Mouse (Mus musculus): ENCODE measurements around the gene Tubb2b. TPM values are rescaled to one million over a fixed set of nuclear protein-coding genes. Genes with fewer than 3 reads are reported as not detected.

Gene Tubb2b
- polyA plus RNA-seq, 1 experiment from 2014 or later = 344 TPM

DNA sequence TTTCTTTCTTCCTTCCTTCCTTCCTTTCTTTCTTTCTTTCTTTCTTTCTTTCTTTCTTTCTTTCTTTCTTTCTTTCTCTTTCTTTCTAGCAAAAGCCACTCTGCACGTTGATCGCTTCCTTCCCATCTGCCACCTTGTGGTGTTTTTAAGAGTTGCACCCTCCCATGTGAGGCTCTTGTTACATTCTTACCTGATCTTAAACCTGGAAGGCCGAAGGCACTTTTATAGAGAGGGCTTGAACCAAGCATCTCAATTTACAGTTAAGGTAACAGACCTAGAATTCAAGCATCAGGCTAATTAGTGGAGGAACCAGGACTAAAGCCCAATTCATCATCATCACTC, 24.6 kb upstream of the Tubb2b start:
- Histone ChIP-seq H3K27ac (ENCODE audit: low read depth, low read length) (no peak overlapping the region), H3K4me1 (ENCODE audit: control insufficient read depth, insufficient read depth, low read length) (peaks cover 12% of the 10 kb centered on the region), H3K36me3 (ENCODE audit: control insufficient read depth, insufficient read depth, low read length) (no peaks in the 10 kb centered on the region), H3K4me3 (ENCODE audit: low read depth, low read length) (no peak overlapping the region), H3K9ac (ENCODE audit: low read length) (no peak overlapping the region), H3K27me3 (ENCODE audit: control insufficient read depth, insufficient read depth, low read length) (no peaks in the 10 kb centered on the region), H3K9me3 (ENCODE audit: control insufficient read depth, low read length) (no peaks in the 10 kb centered on the region), H3K4me2 (ENCODE audit: low read depth) (no peak overlapping the region; the same call in 1 of the 2 replicates)
- peak; percentile 64 for DNase-seq (ENCODE audit: low spot score)
- 50% methylated on average over 3 of the region's 3 CpGs for WGBS
- ATAC-seq (ENCODE audit: insufficient read depth, low FRiP score, low TSS enrichment) = no peak

- Histone ChIP-seq H3K27me3 (ENCODE audit: control insufficient read depth, insufficient read depth, low read length) (no peaks in the 10 kb centered on the region), H3K4me2 (ENCODE audit: low read depth) (no peak overlapping the region; the same call in 1 of the 2 replicates), H3K36me3 (ENCODE audit: control insufficient read depth, insufficient read depth, low read length) (no peaks in the 10 kb centered on the region), H3K9me3 (ENCODE audit: control insufficient read depth, low read length) (no peaks in the 10 kb centered on the region), H3K27ac (ENCODE audit: low read depth, low read length) (no peak overlapping the region), H3K9ac (ENCODE audit: low read length) (no peak overlapping the region), H3K4me1 (ENCODE audit: control insufficient read depth, insufficient read depth, low read length) (peaks cover 18% of the 10 kb centered on the region), H3K4me3 (ENCODE audit: low read depth, low read length) (no peak overlapping the region)
- ATAC-seq (ENCODE audit: insufficient read depth, low FRiP score, low TSS enrichment) (0 out of 2 replicates have a peak, but pooled peaks have one; percentile 21), DNase-seq (ENCODE audit: low spot score) (peak; percentile 77)
- 61% methylated on average over 13 of the region's 13 CpGs for WGBS
Measured at GRCm38 (mm10) chr13:34154217-34154930, 24.1 kb upstream of the Tubb2b start.

GRCm38 (mm10) chr13:34153254-34154011, 23.2 kb upstream of the Tubb2b start:
- peak overlapping the region; percentile 35; the same call in 1 of the 2 replicates for H3K27ac ChIP-seq (ENCODE audit: low read depth, low read length)
- no peak overlapping the region for H3K4me3 ChIP-seq (ENCODE audit: low read depth, low read length)
- WGBS = 96% methylated on average over 4 of the region's 5 CpGs
- H3K36me3 ChIP-seq (ENCODE audit: control insufficient read depth, insufficient read depth, low read length) = no peaks in the 10 kb centered on the region
- ATAC-seq (ENCODE audit: insufficient read depth, low FRiP score, low TSS enrichment) = no peak
- no peak overlapping the region for H3K9ac ChIP-seq (ENCODE audit: low read length)
- DNase-seq (ENCODE audit: low spot score) = peak; percentile 13
- no peaks in the 10 kb centered on the region for H3K27me3 ChIP-seq (ENCODE audit: control insufficient read depth, insufficient read depth, low read length)
- peaks cover 20% of the 10 kb centered on the region for H3K4me1 ChIP-seq (ENCODE audit: control insufficient read depth, insufficient read depth, low read length)
- no peak overlapping the region for H3K4me2 ChIP-seq (ENCODE audit: low read depth)
- no peaks in the 10 kb centered on the region for H3K9me3 ChIP-seq (ENCODE audit: control insufficient read depth, low read length)

- H3K4me1 ChIP-seq (ENCODE audit: control insufficient read depth, insufficient read depth, low read length) = peaks cover 24% of the 10 kb centered on the region
- DNase-seq (ENCODE audit: low spot score) = no peak
- WGBS = 70% methylated on average over 7 of the region's 7 CpGs
- no peaks in the 10 kb centered on the region for H3K36me3 ChIP-seq (ENCODE audit: control insufficient read depth, insufficient read depth, low read length)
- no peaks in the 10 kb centered on the region for H3K9me3 ChIP-seq (ENCODE audit: control insufficient read depth, low read length)
- H3K9ac ChIP-seq (ENCODE audit: low read length) = no peak overlapping the region
- H3K27me3 ChIP-seq (ENCODE audit: control insufficient read depth, insufficient read depth, low read length) = no peaks in the 10 kb centered on the region
- no peak for ATAC-seq (ENCODE audit: insufficient read depth, low FRiP score, low TSS enrichment)
- H3K4me2 ChIP-seq (ENCODE audit: low read depth) = no peak overlapping the region
- no peak overlapping the region for H3K4me3 ChIP-seq (ENCODE audit: low read depth, low read length)
- H3K27ac ChIP-seq (ENCODE audit: low read depth, low read length) = no peak overlapping the region
Measured at GRCm38 (mm10) chr13:34152695-34153094, 22.4 kb upstream of the Tubb2b start.

DNA sequence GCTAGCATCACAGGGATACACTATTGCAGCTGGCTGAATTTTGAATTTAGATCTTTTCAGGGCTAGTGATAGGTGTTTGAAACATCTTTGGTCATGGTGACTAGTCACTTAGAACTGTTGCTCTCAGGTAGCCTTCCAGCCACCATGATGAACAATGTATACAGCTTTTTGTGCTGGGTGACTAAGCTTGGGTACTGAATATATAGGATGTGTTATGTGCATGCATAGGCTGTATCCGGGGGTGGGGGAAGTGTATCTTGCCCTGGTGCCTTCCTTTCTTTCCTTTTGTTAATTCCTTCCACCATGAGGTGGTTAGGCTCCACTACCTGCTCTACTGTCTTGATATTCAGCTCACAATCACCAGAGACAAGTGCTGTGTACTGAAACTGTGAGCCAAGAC, 21.2 kb upstream of the Tubb2b start:
- H3K9me3 ChIP-seq (ENCODE audit: control insufficient read depth, low read length) = no peaks in the 10 kb centered on the region
- H3K27ac ChIP-seq (ENCODE audit: low read depth, low read length) = no peak overlapping the region
- H3K4me3 ChIP-seq (ENCODE audit: low read depth, low read length) = no peak overlapping the region
- H3K27me3 ChIP-seq (ENCODE audit: control insufficient read depth, insufficient read depth, low read length) = no peaks in the 10 kb centered on the region
- 89% methylated on average over 1 of the region's 1 CpGs for WGBS
- H3K36me3 ChIP-seq (ENCODE audit: control insufficient read depth, insufficient read depth, low read length) = no peaks in the 10 kb centered on the region
- ATAC-seq (ENCODE audit: insufficient read depth, low FRiP score, low TSS enrichment) (no peak), DNase-seq (ENCODE audit: low spot score) (no peak)
- H3K4me2 ChIP-seq (ENCODE audit: low read depth) = no peak overlapping the region
- H3K9ac ChIP-seq (ENCODE audit: low read length) = no peak overlapping the region
- peaks cover 24% of the 10 kb centered on the region for H3K4me1 ChIP-seq (ENCODE audit: control insufficient read depth, insufficient read depth, low read length)

- Histone ChIP-seq H3K9ac (ENCODE audit: low read length) (peak overlapping the region; percentile 46), H3K4me2 (ENCODE audit: low read depth) (peak overlapping the region; percentile 54), H3K4me1 (ENCODE audit: control insufficient read depth, insufficient read depth, low read length) (peaks cover 24% of the 10 kb centered on the region), H3K4me3 (ENCODE audit: low read depth, low read length) (peak overlapping the region; percentile 0; the same call in 1 of the 2 replicates), H3K27ac (ENCODE audit: low read depth, low read length) (peak overlapping the region; percentile 99), H3K9me3 (ENCODE audit: control insufficient read depth, low read length) (no peaks in the 10 kb centered on the region), H3K27me3 (ENCODE audit: control insufficient read depth, insufficient read depth, low read length) (no peaks in the 10 kb centered on the region), H3K36me3 (ENCODE audit: control insufficient read depth, insufficient read depth, low read length) (no peaks in the 10 kb centered on the region)
- peak; percentile 53 for DNase-seq (ENCODE audit: low spot score)
- 17% methylated on average over 19 of the region's 19 CpGs for WGBS
- ATAC-seq (ENCODE audit: insufficient read depth, low FRiP score, low TSS enrichment) = no peak
Measured at GRCm38 (mm10) chr13:34150271-34151027, 20.2 kb upstream of the Tubb2b start.

DNA sequence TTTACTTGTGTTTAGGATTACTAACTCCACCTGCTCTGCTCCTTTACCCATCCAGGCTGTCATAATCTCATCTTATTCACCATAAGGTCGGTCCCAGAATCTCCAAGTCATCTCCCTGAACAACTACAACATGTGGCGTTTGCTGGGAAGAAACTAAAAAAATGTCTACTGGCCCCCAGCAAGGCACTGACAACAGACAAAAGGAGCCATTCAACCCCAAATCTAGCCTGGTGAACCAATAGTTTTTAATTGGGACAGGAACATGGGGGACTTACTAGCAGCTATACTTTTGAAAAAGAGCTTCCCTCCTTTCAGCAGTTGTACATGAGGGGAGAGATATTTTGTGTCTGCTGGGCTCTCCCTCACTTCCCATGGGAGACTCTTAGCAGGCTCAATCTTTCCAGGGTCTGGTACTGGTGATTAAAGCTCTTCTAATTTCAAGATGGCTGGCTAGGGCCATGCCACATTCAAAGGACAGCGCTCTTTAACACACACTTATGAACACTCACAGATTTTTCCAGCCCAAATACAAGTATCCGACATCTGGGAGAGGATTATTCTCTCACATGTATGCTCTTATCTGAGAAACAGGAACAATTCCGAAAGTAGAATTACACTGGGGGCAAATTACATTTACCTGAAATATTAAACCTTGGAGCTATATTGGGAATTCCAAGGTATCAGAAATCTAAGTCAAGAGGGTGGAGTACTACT, 19.4 kb upstream of the Tubb2b start:
- Histone ChIP-seq H3K4me3 (ENCODE audit: low read depth, low read length) (peak overlapping the region; percentile 24), H3K27me3 (ENCODE audit: control insufficient read depth, insufficient read depth, low read length) (no peaks in the 10 kb centered on the region), H3K27ac (ENCODE audit: low read depth, low read length) (peak overlapping the region; percentile 99), H3K4me1 (ENCODE audit: control insufficient read depth, insufficient read depth, low read length) (peaks cover 24% of the 10 kb centered on the region), H3K36me3 (ENCODE audit: control insufficient read depth, insufficient read depth, low read length) (no peaks in the 10 kb centered on the region), H3K4me2 (ENCODE audit: low read depth) (peak overlapping the region; percentile 54), H3K9ac (ENCODE audit: low read length) (peak overlapping the region; percentile 47), H3K9me3 (ENCODE audit: control insufficient read depth, low read length) (no peaks in the 10 kb centered on the region)
- WGBS = 50% methylated on average over 5 of the region's 5 CpGs
- DNase-seq (ENCODE audit: low spot score) (no peak), ATAC-seq (ENCODE audit: insufficient read depth, low FRiP score, low TSS enrichment) (no peak)

DNA sequence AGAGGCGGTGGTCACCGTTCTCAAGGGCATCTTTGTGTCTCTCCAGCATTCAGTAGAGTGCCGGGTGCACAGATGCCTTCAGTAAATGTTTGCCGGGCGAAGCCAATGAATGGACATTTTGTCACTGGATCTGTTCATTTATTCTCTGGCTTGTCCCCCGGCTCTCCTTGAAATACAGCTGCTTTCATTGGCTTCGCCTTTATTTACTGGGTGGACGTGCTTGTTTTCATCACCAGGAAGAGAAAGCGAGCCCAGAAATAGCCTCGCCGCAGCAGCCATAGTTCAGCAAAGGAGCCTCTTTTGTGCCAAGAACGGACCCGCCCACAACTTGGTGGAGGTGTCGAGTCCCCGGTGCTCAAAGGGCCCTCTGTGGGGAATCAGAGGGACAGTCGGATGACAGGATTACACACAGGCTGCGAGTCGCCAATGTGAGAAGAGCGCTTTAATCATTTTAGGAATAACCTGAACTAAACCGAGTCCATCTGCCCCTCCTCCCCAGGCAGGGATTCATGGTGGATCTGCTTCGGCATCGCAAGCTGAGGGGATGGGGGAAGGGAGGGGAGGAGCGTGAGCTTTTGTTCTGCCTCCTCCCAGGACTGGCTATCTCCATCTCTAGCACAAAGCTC, 18.6 kb upstream of the Tubb2b start:
- Histone ChIP-seq H3K36me3 (ENCODE audit: control insufficient read depth, insufficient read depth, low read length) (no peaks in the 10 kb centered on the region), H3K4me2 (ENCODE audit: low read depth) (peak overlapping the region; percentile 54), H3K9ac (ENCODE audit: low read length) (peak overlapping the region; percentile 47), H3K4me1 (ENCODE audit: control insufficient read depth, insufficient read depth, low read length) (peaks cover 26% of the 10 kb centered on the region), H3K9me3 (ENCODE audit: control insufficient read depth, low read length) (no peaks in the 10 kb centered on the region), H3K27me3 (ENCODE audit: control insufficient read depth, insufficient read depth, low read length) (no peaks in the 10 kb centered on the region), H3K27ac (ENCODE audit: low read depth, low read length) (peak overlapping the region; percentile 99), H3K4me3 (ENCODE audit: low read depth, low read length) (peak overlapping the region; percentile 24)
- WGBS = 2% methylated on average over 23 of the region's 23 CpGs
- peak; percentile 87 for ATAC-seq (ENCODE audit: insufficient read depth, low FRiP score, low TSS enrichment)
- DNase-seq (ENCODE audit: low spot score) = peak; percentile 89
